Mouse (Mus musculus) monocyte, adult 5-6 weeks (primary cell): ENCODE measurements around the gene Crat. TPM values are rescaled to one million over a fixed set of nuclear protein-coding genes. Genes with fewer than 3 reads are reported as not detected.

ENCODE experiments used
- ATAC-seq: fragments of 153-309, 156-312 bp; replicated peaks from 2 replicates; pipeline ENCODE4 v1.8.0; 2017; ENCODE audit warnings: mild to moderate bottlenecking; ENCODE audit not compliant: low TSS enrichment, insufficient number of reproducible peaks, severe bottlenecking, poor library complexity, low FRiP score
- total RNA-seq: library from RNA; stranded (forward); fragments of 200-1000, 200-491, 200-594 nt; gene quantifications from 3 replicates; pipeline ENCODE4 v1.2.3, GENCODE M21; 2017

Gene Crat
- total RNA-seq: 5.1 to 16.4 TPM (median 6.8 TPM) in 3 replicates

DNA sequence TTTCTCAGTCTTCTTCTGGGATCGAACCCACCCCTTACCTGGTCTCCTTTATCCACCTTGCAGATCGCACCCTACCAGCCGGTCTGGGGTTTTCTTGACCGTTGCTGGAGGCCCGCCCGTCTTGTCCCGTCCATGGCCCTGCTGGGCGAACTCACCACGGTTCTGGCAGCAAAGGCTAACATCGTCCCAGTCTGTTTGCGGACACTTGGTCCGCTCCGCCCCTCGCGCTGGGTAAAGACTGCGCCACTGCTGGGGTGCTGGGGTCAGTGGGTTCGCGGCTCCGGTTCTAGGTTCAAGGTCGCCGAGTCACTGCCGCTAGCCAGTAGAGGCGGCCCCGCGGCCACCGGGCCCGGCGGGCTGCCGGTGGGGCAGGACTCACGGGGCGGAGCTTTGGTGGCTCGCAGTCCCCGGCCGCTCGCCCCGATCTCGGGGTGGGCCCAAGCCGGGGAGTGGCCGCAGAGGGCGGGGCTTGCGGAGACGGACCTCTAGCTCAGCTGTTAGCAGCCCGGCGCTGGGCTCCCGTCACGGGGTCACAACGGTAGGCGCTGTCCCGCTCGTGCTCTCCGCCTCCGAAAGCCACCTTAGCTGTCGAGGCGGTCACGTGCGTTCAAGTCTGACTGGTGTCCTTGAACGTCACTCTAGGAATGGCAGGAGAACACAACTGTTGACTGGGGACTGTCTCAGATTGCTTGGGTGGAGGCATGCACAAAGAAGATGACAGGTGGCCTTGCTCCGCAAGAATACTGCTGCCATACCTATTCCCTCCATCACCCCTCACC, at the start of gene Crat:
Gene Crat, minus strand, starts transcription at position 657 of the 779 bp plus-strand sequence.
- ATAC-seq: peak; percentile 64

DNA sequence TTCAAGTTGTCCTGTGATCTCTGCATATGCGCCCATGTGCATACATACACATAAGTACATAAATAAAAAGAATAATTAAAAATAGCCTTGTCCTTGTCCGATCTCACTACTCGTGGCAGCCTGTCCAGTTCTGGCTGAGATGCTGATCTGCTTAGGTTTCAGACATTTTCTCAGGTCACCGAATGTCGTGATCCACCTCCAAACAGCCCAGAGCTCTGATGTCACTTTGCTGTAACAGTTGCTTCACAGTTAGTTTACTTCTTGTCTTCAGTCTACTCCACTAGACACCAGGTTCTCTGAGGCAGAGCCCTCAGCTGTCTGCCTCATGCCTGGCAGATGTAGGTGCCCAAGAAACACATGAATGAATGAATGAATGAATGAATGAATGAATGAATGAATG, 48.8 kb upstream of the Crat start:
- no peak for ATAC-seq

DNA sequence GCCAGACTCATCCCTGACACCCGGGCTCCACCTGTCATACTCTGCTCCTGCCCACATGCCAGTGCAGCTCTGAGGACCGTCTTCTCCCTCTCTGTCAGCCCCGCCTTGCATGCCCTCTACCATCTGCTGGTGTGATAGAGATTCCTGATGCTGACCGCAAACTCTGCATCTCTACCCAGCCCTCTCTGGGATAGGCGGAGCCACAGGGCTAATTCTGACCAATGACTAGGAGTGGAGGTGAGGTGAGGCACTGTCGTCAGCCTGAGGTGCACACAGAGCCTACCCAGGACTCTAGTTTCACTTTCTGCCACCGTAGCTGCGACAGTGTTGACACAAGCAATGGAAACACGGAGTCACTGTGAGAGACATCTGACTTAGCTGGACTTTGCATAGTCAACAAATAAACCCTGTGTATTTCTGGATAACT, 48.3 kb upstream of the Crat start:
- peak; percentile 89 for ATAC-seq

DNA sequence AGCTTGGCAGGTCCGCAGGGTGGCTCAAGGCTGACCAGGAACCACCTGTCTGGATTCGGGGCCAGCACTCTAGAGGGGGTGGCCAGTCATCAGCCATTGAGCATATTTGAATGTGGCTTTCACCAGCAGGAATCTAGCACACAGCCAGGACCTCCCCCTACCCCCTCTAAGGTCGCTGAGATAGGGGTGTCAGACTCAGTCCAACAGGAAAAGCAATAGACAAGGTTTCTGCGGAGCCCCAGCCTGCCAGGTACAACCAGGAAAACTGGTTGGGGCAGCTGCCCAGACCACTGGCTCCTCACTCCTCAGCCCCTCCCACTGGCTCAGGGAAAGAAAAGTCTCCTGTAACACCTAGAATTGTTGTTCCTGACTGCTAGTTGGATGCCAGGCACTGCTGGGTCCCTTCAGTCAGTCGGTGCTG, 47.7 kb upstream of the Crat start:
- no peak for ATAC-seq

DNA sequence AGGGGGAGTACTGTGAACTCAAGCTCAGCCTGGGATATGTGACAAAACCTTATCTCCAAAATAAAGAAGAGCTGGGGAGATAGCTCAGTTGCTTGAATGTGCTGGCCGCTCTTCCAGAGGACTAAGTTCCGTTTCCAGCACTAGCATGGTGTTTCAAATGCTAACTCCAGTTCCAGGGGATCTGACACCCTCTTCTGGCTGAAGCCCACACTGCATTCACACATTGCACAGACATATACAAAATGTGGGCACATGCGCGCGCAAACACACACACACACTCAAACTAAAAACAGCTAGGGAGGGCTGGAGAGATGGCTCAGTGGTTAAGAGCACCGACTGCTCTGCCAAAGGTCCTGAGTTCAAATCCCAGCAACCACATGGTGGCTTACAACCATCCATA, 43.6 kb upstream of the Crat start:
- no peak for ATAC-seq

DNA sequence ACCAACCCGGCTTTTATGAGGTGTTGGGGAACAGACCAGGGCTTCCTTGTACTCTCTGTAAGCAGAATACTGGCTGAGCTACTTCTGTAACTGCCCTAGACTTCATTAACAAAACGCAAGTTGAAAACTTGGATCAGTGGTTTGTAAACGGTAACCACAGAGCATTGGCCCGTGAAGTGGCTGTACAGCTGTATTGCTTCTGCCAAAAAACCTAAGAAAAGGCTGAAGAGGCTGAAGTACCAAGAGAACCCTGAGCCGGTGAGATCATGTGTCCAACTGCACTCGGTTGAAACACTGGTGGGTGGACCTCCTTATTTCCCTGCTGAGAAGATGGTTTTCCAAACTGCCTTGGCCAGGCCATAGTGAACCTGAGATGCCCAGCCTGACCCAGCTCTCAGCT, 42.7 kb upstream of the Crat start:
- ATAC-seq: no peak

DNA sequence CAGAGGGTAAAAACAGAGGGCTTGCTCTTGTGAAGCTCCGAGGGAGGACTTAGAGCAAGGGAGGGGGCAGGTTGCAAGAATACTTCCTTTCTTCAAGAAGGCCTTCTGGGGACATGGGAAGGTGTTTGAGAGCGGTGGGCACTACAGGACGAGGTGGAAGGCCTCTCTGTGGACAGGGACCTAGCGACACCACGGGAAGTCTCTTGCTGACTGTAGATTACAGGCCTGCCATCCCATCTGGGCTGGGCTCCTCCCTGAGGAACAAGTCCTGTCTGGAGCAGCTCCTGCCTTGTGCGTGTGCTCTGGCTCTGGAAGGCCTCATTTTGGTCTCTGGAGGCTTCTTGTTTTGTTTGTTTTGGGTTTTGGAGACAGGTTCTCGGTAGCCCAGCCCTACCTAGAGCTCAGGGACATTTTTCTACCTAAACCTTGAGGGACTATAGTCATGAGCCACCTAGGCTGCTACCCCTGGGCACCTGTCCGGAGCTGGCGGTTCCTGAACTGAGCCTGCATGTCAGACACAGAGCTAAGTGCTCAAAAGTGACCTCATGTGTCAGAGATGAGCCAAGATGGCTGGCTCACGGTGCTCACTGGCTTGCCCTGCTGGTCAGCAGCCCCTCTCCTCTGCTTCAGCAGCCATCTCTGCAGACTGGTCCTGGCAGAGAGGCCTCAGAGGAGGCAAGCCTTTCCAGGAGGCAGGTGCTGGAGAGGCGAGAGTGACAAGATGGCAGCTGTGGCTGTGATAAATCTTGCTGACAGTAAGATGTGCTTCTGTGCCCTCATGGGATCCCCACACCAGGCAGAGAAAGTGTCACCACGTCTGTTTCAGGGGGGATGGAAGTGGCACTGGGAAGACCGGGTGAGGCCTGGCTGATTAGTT, 40.7 kb upstream of the Crat start:
- ATAC-seq: no peak

DNA sequence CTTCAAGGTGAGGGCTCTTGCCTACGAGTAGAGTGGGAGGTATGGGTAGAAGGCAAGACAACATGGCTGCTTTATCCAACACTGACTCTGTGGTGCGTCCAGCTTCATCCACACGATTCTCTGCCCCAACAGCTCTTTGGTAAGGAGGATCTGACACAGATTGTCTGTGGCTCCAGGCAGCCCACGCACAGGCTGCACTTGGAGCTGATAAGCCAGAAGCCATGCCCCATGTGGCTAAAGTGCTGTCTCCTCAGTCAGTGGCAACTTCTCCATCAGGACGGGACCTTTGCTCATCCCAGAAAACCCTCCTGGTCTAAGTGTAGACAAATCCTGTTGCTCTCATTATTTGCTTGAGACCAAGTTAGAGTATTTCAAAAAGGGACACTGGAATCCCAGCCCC, 39.0 kb upstream of the Crat start:
- ATAC-seq: no peak

DNA sequence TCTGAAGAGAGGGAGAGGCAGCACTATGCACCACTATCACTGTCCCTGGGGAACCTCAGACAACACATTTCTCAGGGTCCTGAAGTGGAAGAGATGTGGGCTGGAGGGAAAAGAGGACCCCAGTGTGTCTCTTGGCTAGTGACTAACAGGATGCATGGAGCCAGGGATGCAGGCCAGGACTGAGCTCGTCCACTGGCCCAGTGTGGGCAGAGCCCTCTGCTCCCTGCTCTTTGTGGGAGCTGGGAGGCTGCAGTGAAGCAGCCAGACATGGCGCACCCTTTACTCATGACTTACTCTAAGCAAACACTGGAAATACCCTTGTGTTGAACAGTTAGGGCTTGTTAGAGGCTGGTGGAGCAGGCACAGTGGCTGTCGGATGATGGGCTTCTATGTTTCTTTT, 38.0 kb upstream of the Crat start:
- no peak for ATAC-seq

DNA sequence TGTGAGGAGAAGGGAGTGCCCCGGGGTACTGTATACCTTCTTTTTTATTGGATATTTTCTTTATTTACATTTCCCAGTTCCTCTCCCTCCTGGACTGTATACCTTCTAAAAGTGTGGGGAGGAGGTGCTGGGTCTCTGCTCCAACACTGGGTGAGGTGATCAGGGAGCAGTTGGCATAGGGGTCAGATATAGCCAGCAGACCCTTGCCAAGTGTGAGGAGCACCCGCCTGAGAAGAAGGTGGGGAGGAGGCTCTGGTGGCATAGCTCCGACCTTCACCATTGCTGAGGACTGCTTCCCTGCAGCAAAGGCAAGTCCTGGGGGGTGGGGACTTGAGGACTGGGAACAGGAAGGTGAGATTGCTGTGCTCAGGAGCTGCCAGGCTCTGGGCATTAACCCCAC, 35.9 kb upstream of the Crat start:
- ATAC-seq: no peak

DNA sequence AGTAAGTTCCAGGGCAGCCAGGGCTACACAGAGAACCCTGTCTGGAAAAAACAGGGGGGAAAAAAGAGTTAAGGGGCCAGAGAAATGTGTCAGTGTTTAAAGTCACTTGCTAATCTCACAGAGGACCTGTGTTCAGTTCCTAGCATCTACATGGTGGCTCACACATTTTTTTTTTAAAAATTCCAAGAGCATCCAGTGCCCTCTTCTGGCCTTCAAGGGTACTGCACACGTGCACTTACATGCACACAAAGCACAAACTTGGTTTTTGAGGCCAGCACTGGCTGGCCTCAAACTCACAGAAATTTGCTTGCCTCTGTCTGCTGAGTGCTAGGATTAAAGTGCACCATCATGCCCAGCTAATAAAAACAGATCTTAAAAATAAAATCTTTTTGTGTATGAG, 34.9 kb upstream of the Crat start:
- no peak for ATAC-seq

DNA sequence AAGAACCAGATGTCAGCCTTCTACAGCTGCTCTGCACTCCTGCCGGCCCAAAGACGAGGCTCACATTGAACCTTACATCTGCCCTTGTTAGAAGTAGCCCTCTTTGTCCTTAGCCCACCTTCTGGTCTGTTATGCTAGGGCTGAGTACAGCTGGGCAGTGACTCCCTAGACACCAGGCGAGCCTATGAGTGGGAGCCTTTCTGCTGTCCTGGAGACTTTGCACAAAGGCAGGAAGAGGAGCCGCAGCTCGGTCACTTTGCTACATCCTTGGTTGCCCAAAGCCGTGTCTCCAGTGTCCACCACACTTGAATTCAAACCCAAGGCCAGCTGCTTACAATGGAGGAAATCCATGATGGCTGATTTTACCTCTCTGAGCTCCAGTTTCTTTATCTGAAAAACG, 32.8 kb upstream of the Crat start:
- no peak for ATAC-seq

DNA sequence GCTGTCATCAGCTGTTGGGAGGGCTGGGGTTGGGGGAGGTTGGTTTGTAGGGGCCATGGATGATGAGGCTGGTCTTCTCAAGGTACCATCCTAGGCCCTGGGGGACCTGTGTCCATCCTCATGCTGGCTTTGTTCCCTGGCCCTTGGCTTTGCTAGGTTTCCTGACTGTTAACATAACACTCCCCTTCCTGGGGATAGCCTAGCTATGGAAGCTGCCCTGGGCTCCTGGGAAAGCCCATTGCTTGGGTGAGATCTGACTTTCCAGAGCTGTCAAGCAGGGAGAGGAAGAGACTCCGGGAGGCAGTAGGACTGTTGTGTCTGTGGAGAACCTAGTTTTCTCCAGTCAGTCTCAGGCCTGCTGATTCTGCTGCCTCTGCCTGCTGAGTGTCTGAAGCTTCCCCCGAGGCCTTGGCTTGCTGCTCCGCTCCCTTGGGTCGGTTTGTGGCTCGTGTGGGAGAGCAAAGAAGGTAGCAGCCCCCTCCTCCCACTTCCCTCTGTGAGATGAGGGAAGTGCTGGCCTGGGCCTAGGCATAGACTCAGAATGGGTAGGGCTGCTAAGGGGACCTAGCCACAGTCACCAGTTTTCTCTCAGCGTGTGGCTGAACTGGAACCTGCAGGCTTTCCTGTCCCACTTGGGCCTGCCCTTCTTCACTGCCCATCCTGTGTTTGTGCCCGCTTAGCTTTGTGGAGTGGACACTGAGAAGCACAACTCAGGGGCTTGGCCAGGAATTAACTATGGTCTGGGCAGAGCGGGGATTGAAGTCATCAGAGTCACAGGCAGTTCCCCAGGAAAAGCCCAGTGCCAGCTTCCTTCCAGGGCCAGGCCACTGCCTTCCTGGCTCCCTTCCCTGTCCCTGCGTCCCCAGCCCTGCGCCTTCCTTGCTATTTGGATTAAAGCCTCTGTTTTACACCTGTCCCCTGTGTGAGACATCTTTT, 31.5 kb upstream of the Crat start:
- no peak for ATAC-seq

DNA sequence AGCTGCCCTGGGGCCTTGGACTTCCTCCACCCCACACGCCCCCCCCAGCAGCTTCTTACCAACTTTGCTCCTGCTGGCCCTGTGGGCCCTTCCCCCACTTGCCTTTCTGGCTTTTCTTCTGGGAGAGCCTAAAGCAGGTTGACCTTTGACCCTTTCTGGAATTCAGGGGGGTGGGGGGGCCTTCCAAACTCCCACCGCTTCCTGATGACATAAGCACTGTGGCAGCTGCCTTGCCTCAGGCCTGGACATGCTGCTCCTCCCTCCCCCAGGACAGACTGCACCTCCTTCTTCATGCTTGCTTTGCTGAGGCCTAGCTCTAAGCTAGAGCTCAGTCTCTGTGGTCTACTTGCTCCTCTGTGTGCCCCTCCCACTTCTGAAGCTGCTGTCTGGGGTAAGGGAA, 29.7 kb upstream of the Crat start:
- no peak for ATAC-seq

DNA sequence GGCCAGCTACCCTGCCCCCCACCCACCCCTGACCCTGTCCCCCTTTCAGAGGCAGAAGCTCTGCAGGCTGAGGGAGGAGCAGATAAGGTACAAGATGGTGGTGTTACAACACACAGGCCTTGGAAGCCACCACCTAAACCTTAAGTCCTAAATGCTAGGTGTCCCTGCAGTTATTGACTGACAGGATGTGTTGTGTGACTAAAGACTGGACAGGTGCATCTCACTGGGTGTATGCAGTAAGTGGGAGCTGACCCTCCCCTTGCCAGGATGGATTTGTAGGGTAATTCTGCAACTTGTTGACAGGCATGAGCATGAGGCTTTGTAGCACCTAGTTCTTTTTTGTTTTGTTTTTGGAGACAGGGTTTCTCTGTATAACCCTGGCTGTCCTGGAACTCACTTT, 28.8 kb upstream of the Crat start:
- ATAC-seq: no peak

DNA sequence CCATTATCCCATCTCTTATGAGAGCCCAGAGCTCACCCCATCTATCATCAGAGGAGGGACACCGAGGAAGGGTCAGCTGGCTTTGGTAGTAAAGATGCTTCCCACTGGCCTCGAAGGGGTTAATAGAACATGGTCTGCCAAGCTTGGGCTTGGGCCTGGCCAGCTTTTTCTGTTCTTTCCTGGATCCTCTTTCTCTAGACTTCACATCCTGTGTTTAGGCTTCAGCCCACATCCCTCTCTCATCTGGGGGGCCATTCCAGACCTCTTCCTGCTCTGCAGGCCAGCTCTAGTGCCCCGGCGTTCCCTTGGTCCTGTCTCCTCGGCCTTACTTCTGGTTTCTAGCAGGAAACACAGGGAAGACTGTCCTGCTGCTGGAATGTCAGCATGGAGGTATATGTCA, 28.4 kb upstream of the Crat start:
- no peak for ATAC-seq

DNA sequence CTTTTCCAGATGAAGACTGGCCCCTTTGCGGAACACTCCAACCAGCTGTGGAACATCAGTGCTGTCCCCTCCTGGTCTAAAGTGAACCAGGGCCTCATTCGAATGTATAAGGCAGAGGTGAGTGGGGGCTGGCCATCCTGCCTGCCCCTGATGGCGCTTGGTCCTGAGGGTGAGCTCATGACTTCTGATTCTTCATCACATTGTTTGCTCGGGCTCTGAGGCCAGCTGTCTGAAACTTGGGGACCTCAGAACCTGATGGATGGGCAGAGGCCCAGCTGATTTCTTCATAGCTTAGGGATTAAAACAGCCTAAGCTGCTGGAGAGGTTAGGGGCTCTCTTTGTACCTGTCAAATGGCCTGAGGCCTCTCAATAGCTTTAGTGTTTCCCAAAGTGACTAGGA, 27.7 kb upstream of the Crat start:
- no peak for ATAC-seq

DNA sequence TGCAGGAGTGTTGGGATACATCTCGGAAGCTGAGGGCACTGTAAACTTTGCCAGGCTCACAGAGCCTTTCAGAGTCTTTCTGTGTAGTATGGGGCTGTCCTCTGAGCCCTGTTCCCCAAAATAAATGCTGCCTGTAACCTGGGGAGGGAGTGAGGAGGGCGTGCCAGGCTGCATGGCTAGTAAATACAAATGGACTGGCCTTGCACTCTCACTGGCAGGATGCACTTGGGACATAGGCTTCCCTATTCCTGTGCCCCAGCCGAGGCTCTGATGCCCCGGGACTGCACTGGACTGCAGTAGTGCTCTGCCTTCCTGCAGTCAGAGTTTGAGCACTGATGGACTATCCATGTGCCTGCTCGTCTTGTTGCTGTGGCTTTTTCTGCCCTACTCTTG, 26.9 kb upstream of the Crat start:
- no peak for ATAC-seq
